Mouse (Mus musculus) adrenal gland, postnatal 14 days (tissue): Measurements from ENCODE around the gene Rai1. TPM values are rescaled to one million over a fixed set of nuclear protein-coding genes. Genes with fewer than 3 reads are reported as not detected.

Source experiments
- DNase-seq: peaks from one replicate; pipeline ENCODE4 v3.0.0; 2021; ENCODE audit warnings: mixed read lengths
- total RNA-seq: library from RNA; stranded (reverse); gene quantifications from 2 replicates; pipeline ENCODE4 v1.2.3, GENCODE M21; 2021

Rai1 gene
- total RNA-seq, 1 experiment from 2014 or later, result 38.8 TPM

- peak; percentile 96 for DNase-seq
Measured at GRCm38 (mm10) chr11:60220291-60220804, 115.5 kb downstream of the Rai1 start.

GRCm38 (mm10) chr11:60221425-60221824 is 116.6 kb downstream of the Rai1 start:
- no peak for DNase-seq

GRCm38 (mm10) chr11:60222085-60222468 is 117.3 kb downstream of the Rai1 start:
- DNase-seq, result no peak

GRCm38 (mm10) chr11:60222469-60223236 is 117.8 kb downstream of the Rai1 start, which contains the start of gene Srebf1:
Gene Srebf1 (minus strand): TSS chr11:60222581.
- peak; percentile 93 for DNase-seq

- peak; percentile 87 for DNase-seq
Measured at GRCm38 (mm10) chr11:60224676-60225075, 119.9 kb downstream of the Rai1 start.

- DNase-seq, result peak; percentile 67
Measured at GRCm38 (mm10) chr11:60225874-60226273, 121.1 kb downstream of the Rai1 start.

- no peak for DNase-seq
Measured at GRCm38 (mm10) chr11:60228525-60228924, 123.7 kb downstream of the Rai1 start.

- DNase-seq, result no peak
Measured at GRCm38 (mm10) chr11:60229821-60230220, 125.0 kb downstream of the Rai1 start.

GRCm38 (mm10) chr11:60230512-60230911 is 125.7 kb downstream of the Rai1 start:
- no peak for DNase-seq

GRCm38 (mm10) chr11:60231326-60231725 is 126.5 kb downstream of the Rai1 start:
- DNase-seq, result no peak

- DNase-seq, result no peak
Measured at GRCm38 (mm10) chr11:60231951-60232350, 127.1 kb downstream of the Rai1 start.

- no peak for DNase-seq
Measured at GRCm38 (mm10) chr11:60232441-60233058, 127.7 kb downstream of the Rai1 start.

- DNase-seq, result peak; percentile 55
Measured at GRCm38 (mm10) chr11:60233235-60233634, 128.4 kb downstream of the Rai1 start.

- DNase-seq, result no peak
Measured at GRCm38 (mm10) chr11:60235351-60235750, 130.5 kb downstream of the Rai1 start.

- no peak for DNase-seq
Measured at GRCm38 (mm10) chr11:60240509-60240908, 135.7 kb downstream of the Rai1 start.

GRCm38 (mm10) chr11:60244503-60245143 is 139.8 kb downstream of the Rai1 start:
- DNase-seq, result no peak

GRCm38 (mm10) chr11:60246077-60246476 is 141.3 kb downstream of the Rai1 start:
- no peak for DNase-seq

GRCm38 (mm10) chr11:60247753-60248550 is 143.1 kb downstream of the Rai1 start:
- DNase-seq, result no peak
